In genomic region chr8:106623954-106624353, GRCm38 (mm10) we compare ENCODE assay signal across 21 mouse cellular contexts. TPM values are rescaled to one million over a fixed set of nuclear protein-coding genes. Genes with fewer than 3 reads are reported as not detected.
DNase-seq lines count a peak whose midpoint lies in the region; ATAC-seq and TF ChIP-seq lines count a peak whose summit lies in the region.
"Had no signal": no experiment of that assay in that cellular context is flagged by ENCODE, and none has a peak within 500 bp of the region (broad histone marks: within the 10 kb centered on the region; RNA-seq: fewer than 3 reads in every experiment).

No protein-coding gene starts in this region.

- TF ChIP-seq EP300 in lung, postnatal 0 days (IDR thresholded peaks at IDR 0.05) = no peak

- H3K4me1 ChIP-seq in kidney, embryonic 16.5 days (ENCODE audit: insufficient read depth, low read length) = peaks cover 15% of the 10 kb centered on the region; the same call in 1 of the 2 replicates
- peaks cover 18% of the 10 kb centered on the region; the same call in 1 of the 2 replicates for H3K4me1 ChIP-seq in lung, postnatal 0 days (ENCODE audit: insufficient read depth, low read depth, low read length)

- TF ChIP-seq CTCF in lung, postnatal 0 days (IDR thresholded peaks at IDR 0.05) = no peak

- H3K4me2 ChIP-seq in kidney, embryonic 16.5 days (replicated peaks; ENCODE audit: low read depth, low read length) = no peak overlapping the region
- H3K4me2 ChIP-seq in lung, postnatal 0 days (replicated peaks; ENCODE audit: low read depth, low read length) = no peak overlapping the region
- H3K4me2 ChIP-seq: forebrain, embryonic 12.5 days; heart, embryonic 15.5 days; hindbrain, embryonic 13.5 days; limb, embryonic 12.5 days; midbrain, embryonic 12.5 days had no signal

- no peaks in the 10 kb centered on the region for H3K27me3 ChIP-seq in kidney, embryonic 16.5 days (ENCODE audit: insufficient read depth, low read length)
- H3K27me3 ChIP-seq in lung, postnatal 0 days (replicated peaks; ENCODE audit: insufficient read depth, low read length) = no peaks in the 10 kb centered on the region
- H3K27me3 ChIP-seq: forebrain, embryonic 12.5 days; hindbrain, embryonic 13.5 days; limb, embryonic 12.5 days had no signal

- H3K4me3 ChIP-seq in kidney, embryonic 16.5 days (ENCODE audit: low read length) = no peak overlapping the region
- no peak overlapping the region for H3K4me3 ChIP-seq in lung, postnatal 0 days (ENCODE audit: low read depth, low read length)
- H3K4me3 ChIP-seq: erythroblast, embryonic 14.5 days; forebrain, embryonic 12.5 days; heart, embryonic 15.5 days; hindbrain, embryonic 13.5 days; limb, embryonic 12.5 days; midbrain, embryonic 12.5 days had no signal

- no peak for ATAC-seq in kidney, embryonic 16.5 days (ENCODE audit: low FRiP score, low TSS enrichment)
- no peak for ATAC-seq in lung, postnatal 0 days

- no peak for DNase-seq in kidney, postnatal 10 days
- no peak for DNase-seq in lung, postnatal 0 days (ENCODE audit: low spot score)
- DNase-seq in lung, postnatal 14 days = no peak
- peak; percentile 58 for DNase-seq in ZHBTc4 (ENCODE audit: low read depth, low spot score)
- DNase-seq in gastrocnemius, postnatal 25 days = no peak
- no peak for DNase-seq in spleen, adult 18-20 months
- DNase-seq: adrenal gland, adult 8-10 months; cerebellum, adult 11-12 months; cerebellum, postnatal 10 days; heart, postnatal 36 days; layer of hippocampus, postnatal 36 days; lung, adult 18-20 months; thymus, adult 18-20 months; thymus, postnatal 4 days had no signal

- H3K27ac ChIP-seq in kidney, embryonic 16.5 days (ENCODE audit: low read length) = peak overlapping the region; percentile 84
- peak overlapping the region; percentile 54; the same call in 1 of the 2 replicates for H3K27ac ChIP-seq in lung, postnatal 0 days (ENCODE audit: low read length)
- H3K27ac ChIP-seq: forebrain, embryonic 12.5 days; heart, embryonic 15.5 days; hindbrain, embryonic 13.5 days; limb, embryonic 12.5 days; midbrain, embryonic 12.5 days had no signal

- H3K9me3 ChIP-seq in kidney, embryonic 16.5 days (ENCODE audit: low read length) = no peaks in the 10 kb centered on the region
- no peaks in the 10 kb centered on the region for H3K9me3 ChIP-seq in lung, postnatal 0 days (ENCODE audit: low read length)
- H3K9me3 ChIP-seq: forebrain, embryonic 12.5 days; heart, embryonic 15.5 days; midbrain, embryonic 12.5 days had no signal

- no peak overlapping the region for H3K9ac ChIP-seq in kidney, embryonic 16.5 days (replicated peaks; ENCODE audit: low read length)
- H3K9ac ChIP-seq in lung, postnatal 0 days (replicated peaks; ENCODE audit: low read depth) = no peak overlapping the region
- H3K9ac ChIP-seq: forebrain, embryonic 12.5 days; heart, embryonic 15.5 days; hindbrain, embryonic 13.5 days; limb, embryonic 12.5 days; midbrain, embryonic 12.5 days had no signal

- no peaks in the 10 kb centered on the region for H3K36me3 ChIP-seq in kidney, embryonic 16.5 days (ENCODE audit: insufficient read depth, low read length)
- no peaks in the 10 kb centered on the region for H3K36me3 ChIP-seq in lung, postnatal 0 days (ENCODE audit: insufficient read depth, low read length)
- H3K36me3 ChIP-seq: forebrain, embryonic 12.5 days; heart, embryonic 15.5 days; hindbrain, embryonic 13.5 days; limb, embryonic 12.5 days; midbrain, embryonic 12.5 days had no signal

RNA-seq across cellular contexts. Expression of gene Cdh1, which starts 20.8 kb away (rescaled TPM):
- 104 and 108 TPM in 2 replicates for polyA plus RNA-seq in kidney, embryonic 16.5 days (2015; fragmentation: Nextera tagmentation; extraction: Ambion mirVana)
- 88.2 and 106 TPM in 2 replicates for polyA plus RNA-seq in lung, postnatal 0 days (2015; fragmentation: Nextera tagmentation; extraction: Ambion mirVana)
- under 1 TPM; 0.43 to 0.49 TPM for total RNA-seq in gastrocnemius, postnatal 25 days (2021)
- total RNA-seq: heart, postnatal 36 days had no signal
- polyA plus RNA-seq: erythroblast, embryonic 14.5 days had no signal

RNA-seq across cellular contexts. Expression of gene Gm10073, which starts 50.7 kb away (rescaled TPM):
- 11.3 and 21.2 TPM in 2 replicates for polyA plus RNA-seq in kidney, embryonic 16.5 days (2015; fragmentation: Nextera tagmentation; extraction: Ambion mirVana)
- polyA plus RNA-seq in lung, postnatal 0 days (2015; fragmentation: Nextera tagmentation; extraction: Ambion mirVana) = 8.0 and 9.0 TPM in 2 replicates
- 10 to 100 TPM; 92.1 to 97.0 TPM for total RNA-seq in gastrocnemius, postnatal 25 days (2021)

RNA-seq across cellular contexts. Expression of gene Tango6, which starts 58.9 kb away (rescaled TPM):
- polyA plus RNA-seq in kidney, embryonic 16.5 days (2015; fragmentation: Nextera tagmentation; extraction: Ambion mirVana) = 13.3 and 14.7 TPM in 2 replicates
- 3.5 and 3.7 TPM in 2 replicates for polyA plus RNA-seq in lung, postnatal 0 days (2015; fragmentation: Nextera tagmentation; extraction: Ambion mirVana)
- total RNA-seq in gastrocnemius, postnatal 25 days (2021) = 1 to 10 TPM; 8.9 to 9.9 TPM
